Mouse (Mus musculus): Measurements from ENCODE around the gene H2-D1.

The H2-D1 gene

DNA sequence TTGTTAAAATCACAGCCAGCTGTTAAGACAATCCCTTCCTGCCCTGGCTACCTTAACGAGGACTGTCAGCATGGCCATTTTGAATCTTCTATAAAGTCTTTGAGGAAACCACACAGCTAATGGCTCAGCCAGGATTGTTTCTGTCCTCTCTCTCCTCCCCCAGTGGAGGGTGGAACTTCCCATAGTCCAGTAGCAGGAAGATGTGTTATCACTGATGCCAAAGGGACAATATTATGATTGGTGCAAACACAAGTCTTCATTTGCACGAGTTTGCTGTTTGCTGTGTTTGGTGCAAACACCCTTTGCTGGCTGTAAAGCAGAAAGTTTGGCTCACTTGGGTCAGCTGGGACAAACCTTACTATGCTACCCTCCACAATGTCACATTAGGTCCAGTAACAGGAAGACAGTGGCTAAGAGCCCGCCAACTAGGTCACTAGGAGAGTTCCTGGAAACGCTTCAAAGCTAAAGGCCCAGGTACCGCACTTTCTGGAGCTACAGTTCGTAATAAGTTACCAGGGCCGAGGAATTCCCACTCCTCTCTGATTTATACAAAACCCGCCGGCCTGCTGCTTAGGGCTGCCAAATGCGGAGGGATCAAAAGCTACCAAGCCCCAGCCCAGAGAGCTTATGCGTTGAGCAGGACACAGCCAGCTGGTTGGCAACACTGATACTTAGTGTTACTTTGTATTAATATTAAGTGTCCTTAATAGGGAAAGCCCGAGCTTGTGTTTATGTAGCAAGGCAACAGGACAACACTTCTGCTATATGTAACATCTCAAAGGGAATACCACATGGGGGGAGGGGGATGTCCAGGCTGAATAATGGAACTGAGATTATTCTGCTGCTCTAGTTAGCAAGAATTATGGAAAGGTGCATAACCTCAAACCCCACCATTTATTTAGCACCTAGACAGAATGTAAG is 21.9 kb upstream of the H2-D1 start:
- DNase-seq = no peak

DNA sequence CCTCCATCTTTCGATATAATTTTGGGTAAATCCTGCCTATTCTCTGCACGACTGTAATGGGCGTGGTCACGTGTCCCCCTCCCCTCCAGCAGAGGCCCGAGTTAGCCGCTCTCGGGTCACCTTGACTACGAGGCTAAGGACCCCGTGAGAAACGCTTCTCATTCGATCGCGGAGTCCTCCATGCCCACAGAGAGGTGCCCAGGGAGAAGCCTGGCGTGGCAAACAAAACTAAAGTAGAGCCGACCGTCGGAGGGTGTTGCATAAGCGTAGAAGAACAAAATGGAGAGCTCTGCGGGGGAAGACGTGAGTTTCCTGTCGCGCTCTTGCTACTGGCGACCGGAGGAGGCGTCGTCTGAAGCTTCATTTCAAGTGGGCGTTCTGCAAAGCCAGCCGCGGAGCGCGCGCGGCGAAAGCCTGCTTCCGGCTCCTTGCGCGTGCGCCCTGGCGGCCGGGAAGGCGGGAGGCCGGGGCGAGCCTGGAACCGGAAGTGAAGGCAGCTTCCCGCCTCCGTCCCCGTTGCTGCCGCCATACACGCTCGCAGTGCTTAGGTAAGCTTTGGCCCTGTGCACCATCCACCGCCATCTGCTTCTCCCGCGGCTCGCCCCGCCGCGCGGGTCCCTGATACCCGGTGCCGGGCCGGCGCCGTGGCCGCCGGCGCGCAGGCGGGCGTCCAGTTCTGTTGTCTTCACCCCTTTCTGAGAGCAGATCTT is 21.1 kb upstream of the H2-D1 start, which contains the start of gene Ddx39b:
Gene Ddx39b, plus strand, starts transcription at position 442 of the 710 bp plus-strand sequence.
- peak; percentile 90 to 94 for DNase-seq

DNA sequence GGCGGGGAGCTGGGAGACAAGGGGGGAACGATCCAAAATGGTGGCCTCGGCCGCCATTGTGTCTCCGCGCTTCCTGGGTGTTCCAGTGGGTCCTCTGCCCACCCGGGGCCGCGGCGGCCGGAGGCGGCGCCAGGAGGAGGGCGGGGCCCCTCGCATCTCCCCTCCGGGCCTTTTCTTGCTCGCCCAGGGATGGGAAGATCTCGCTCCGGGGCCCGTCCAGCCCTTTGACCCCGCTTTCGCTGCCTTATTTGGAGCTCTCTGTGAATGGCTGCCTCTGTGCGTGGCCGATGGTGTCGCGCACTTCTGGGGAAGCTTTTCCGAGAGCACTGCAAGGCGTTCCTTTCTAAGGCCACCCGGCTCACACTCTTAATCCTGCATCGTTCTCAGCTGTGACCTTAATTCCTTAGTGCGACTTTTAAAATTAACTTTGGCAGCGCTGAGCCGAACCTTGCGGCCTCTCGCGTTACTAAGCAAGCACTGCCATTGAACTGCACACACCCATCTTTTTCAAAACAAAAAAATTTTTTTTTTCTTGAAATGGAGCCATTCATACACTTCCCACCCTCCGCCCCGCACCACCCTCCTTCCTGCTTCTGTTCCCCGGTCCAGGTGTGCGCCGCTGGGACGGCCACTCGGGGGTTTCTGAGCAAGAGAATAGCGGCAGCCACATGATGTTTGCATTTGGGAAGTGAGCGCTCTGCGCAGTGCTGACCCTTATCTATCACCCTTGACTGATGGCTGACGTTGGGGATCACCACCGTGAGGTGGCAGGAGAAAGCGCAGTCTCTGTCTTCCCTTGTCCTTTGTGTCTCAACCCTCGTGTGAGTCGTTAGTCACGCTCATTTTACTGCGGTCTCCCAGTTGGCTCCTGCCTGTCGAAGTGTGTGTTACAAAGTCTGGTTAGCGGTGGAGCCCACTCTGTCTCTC is 20.3 kb upstream of the H2-D1 start:
- peak; percentile 49 to 50 for DNase-seq

DNA sequence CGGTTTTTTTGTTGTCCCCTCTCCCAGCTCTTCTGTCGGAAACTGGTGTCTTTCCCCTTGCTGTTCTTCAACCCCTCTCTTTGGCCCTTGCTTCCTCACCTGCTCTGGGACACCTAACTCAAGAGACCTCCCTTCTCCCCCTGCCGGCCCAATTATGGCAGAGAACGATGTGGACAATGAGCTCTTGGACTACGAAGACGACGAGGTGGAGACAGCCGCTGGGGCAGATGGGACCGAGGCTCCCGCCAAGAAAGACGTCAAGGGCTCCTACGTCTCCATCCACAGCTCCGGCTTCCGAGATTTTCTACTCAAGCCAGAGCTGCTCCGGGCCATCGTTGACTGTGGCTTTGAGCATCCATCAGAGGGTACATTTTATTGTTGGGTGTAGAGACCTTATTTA is 19.4 kb upstream of the H2-D1 start:
- no peak for DNase-seq

DNA sequence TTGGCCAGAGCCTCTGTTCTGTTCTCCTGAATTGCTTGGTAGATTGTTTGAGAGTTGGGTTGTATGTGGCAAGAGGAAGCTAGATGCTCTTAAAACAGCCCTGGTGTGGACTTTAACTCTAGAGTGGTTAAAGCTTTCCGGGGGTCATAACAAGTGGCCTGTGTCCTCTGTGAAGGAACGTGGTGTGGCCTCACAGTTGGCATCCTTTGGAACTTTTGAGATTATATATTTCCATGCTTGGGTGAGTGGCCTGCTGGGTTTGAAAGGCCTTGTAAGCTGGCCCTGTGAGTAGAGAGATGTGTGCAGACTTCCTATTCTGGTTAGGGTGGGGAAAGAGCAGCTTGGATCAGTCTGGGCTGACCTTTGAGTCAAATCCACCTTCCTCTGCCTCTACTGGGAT is 17.5 kb upstream of the H2-D1 start:
- DNase-seq = no peak

DNA sequence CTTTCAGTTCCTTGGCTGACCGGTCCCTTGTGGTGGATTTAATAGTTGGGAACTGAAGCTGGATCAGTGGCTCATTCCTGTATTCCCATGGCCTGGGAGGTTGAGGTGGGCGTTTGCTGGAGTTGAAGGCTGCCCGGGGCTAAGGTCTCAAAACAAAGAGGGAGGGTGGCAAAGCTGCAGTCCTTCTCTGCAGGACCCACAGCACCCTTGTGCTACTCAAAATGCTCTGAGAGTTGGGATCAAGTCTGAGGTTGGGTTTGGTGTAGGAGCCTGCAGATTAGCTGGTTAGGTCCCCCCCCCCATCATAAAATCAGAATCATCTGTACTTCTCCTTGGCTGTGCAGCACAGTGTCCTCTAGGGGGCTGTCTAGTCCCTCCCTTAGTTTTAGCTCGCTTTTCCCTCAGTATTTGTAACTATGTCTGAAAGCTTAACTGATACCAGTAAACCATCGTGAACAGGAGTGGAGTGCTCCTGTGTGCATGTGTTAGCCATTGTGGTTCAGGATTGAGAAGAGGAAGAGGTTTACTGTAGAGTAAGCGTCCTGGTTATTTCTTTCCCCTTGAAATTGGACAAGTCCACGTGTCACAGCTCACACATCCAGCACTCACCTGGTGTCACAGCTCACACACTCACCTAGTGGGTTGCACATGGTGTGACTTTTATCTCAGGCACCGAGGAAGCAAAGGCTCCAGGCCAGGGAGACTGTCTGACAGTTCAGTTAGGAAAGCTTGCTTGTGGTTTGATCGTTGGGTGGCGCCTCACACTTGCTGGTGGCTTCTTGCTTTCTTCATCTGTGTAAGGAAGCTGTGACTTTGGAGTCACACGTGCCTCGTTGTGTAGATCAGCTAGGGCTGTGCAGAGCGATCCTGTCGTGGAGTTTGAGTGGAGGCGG is 16.6 kb upstream of the H2-D1 start:
- no peak for DNase-seq

DNA sequence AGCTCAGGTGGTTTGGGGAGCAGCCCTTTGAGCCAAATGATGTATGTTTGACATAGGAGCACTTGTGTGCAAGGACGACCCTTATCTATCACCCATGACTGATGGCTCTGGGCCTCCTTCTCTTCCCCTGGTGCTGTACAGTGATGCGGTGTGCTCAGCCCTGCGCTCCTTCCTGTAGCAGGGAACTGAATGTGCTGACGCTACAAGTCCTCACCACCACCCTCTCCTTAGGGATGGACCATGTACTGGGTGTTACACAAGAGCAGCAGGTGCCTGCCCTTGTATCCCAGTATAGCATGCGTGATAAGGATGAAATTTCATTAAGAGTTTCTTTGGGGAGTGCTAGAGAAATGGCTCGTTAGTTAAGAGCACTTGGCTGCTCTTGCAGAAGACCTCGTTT is 15.4 kb upstream of the H2-D1 start:
- no peak for DNase-seq

DNA sequence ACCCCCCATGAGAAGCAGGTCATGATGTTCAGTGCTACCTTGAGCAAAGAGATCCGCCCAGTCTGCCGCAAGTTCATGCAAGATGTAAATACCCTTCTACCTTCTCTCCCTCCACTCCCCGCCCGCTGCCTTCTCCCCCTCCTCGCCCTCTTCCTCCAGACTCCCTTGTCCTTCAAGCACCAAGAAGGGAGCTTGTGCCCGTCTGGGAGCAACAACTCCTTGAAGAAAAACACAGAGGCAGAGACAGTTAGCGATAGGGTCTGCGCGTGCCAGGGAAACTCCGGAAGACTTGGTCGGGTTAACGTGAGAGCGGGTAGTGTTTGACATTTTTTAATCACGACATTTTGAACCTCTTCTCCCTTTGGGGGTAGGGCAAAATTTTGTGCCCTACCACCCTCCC is 13.5 kb upstream of the H2-D1 start:
- no peak for DNase-seq

DNA sequence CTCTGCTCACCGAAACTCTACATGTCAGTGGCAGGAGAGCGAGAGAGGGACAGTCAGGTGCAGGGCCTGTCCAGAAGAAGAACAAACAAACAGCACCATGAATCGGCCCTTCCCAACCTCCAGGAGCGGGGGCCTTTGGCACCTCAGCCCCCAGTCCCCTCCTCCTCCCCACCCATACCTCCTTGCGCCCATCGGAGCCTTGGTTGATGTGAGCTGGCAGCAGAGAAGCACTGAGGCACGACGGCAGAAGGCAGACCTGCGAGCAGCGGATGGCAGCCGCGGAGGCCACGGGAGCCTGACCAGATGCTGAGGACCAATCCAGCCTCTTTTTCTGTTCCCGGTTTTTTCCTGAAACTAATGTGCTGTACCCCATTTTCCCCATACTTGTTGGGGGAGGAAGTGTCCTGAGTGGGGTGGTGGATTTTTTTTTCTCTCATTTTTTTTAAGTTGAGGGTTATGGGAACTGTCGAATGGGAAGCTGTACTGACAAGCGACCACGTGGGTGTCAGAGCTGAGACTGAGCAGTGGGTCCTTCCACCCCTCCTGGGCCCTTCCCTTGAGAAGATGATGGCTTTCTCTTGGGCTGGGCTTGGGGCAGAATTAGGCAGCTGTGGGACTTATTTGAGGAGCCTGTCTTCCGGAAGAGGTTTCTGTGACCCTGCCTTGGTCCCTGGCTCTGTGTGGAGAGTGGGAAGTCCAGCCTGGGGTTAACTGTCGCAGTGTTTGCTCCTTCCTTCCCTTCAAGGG is 12.9 kb upstream of the H2-D1 start:
- DNase-seq = no peak

DNA sequence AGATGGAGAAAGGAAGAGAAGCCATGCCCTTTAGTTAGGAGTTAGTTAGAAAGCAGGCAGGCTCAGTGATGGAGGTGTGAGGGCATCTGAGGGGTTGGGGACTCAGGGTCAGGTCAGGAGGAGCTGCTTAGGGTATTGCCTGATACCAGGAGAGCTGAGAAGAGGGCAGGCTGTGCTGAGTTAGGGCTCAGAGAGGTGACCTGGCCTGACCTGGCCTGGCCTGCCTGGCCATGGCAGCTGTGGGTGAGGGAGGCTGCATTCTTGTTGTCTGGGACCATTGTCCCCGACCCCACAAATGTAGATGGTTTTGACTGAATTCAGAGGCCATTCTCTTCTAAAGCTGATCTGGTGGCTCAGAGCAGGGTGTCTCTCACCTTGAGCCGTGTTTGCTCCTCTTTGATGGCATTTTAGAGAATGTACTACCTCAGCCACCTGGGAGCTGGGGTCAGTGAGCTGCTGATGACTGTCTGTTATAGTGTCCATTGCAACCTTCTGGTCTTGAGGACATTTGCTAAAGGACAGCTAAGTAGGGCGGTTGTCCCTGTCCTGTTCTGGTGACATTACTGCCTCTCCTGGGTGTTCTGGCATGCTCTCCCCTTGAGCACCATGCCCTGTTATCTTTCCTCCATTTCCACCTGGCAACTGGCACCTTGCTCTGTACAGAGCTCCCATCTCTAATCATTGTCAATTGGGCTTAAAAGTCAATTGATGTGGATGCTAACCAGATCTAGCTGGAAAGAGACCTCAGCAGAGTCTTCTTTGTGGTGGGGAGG is 12.0 kb upstream of the H2-D1 start:
- no peak for DNase-seq

DNA sequence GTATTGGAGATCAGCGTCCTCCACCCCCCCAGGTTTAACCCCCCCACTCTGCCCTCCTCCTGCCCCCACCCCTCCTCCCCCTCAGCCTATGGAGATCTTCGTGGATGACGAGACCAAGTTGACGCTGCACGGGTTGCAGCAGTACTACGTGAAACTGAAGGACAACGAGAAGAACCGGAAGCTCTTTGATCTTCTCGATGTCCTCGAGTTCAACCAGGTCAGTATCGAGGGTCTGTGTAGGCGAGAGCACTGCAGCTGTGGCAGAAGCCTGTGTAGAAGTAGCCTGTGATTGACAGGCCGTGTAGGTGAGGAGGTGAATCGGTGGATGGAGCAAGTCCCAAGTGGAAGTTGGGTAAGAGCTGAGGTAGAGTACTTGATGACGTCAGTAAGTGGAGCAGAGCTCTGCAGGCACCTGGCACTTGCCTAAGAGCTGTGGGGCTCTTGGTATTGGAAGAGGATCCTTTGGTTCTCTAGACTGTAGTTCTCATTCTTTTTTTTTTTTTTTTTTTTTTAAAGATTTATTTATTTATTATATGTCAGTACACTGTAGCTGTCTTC is 11.3 kb upstream of the H2-D1 start:
- DNase-seq = no peak

DNA sequence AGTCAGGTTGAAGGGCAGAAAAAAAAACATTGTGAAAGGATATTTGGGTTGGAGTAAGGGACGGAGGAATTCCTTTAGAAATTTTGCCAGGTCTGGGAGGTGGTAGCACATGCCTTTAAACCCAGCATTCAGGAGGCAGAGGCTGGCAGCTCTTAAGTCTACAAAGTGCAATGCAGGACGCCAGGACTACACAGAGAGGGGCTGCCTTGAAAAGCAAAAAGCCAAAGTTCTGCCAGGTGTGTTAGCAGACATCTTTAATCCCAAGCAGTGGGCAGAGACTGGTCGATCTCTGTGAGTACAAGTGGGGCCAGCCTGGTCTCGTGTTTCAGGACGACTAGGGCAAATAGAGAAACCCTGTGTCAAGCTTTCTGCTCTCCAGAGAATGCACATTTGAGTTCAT is 10.5 kb upstream of the H2-D1 start:
- DNase-seq = no peak

DNA sequence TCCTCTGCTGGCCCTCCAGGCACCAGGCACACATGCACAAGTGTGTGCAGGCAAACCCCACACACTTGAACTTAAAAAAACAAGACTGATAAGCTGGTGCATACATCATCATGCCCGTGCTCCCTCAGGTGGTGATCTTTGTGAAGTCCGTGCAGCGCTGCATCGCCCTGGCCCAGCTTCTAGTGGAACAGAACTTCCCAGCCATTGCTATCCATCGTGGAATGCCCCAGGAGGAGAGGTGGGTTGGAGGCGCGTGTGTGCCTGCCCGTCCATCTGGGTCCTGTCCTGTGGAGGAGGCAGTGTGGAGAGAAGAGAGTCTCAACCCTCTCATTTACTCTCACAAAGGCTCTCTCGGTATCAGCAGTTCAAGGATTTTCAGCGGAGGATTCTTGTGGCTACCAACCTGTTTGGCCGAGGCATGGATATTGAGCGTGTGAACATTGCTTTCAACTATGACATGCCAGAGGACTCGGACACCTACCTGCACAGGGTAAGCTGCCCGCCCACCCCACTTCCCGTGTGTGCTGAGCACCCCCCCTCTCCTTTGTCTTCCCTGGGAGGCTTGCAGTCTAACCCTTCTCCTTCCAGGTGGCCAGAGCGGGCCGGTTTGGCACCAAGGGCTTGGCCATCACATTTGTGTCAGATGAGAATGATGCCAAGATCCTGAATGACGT is 9.8 kb upstream of the H2-D1 start:
- DNase-seq = no peak

DNA sequence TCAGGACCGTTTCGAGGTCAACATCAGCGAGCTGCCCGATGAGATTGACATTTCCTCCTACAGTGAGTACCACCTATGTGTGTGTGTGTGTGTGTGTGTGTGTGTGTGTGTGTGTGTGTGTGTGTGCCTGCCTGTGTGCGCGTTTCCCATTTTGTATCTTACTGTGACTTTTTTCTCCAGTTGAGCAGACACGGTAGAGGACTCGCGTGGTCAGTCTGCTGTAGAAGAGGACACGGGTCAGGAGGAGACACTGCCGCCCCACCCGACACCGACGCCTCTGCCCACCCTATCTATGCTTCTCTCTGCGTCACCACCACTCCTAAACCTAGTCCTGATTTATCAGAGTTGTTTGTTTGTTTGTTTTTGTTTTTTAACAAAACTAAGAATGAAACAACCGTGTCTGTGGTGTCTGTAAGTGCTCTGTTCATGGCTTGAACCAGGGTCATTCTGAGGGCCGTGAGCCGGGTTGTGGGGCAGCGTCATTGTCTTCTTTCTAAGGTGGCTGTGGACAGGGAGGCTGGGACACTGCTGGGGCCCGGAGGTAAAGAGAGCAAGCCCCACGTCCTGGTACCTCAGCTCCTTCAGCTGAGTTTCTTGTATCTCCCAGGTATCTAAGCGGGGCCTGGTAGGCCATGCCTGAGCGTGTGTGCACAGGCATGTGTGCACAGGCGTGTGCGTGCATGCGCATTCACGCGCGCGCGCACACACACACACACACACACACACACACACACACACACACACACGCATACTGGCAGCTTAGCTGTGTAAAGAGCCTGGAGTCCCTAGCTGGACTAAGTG is 9.0 kb upstream of the H2-D1 start:
- no peak for DNase-seq

DNA sequence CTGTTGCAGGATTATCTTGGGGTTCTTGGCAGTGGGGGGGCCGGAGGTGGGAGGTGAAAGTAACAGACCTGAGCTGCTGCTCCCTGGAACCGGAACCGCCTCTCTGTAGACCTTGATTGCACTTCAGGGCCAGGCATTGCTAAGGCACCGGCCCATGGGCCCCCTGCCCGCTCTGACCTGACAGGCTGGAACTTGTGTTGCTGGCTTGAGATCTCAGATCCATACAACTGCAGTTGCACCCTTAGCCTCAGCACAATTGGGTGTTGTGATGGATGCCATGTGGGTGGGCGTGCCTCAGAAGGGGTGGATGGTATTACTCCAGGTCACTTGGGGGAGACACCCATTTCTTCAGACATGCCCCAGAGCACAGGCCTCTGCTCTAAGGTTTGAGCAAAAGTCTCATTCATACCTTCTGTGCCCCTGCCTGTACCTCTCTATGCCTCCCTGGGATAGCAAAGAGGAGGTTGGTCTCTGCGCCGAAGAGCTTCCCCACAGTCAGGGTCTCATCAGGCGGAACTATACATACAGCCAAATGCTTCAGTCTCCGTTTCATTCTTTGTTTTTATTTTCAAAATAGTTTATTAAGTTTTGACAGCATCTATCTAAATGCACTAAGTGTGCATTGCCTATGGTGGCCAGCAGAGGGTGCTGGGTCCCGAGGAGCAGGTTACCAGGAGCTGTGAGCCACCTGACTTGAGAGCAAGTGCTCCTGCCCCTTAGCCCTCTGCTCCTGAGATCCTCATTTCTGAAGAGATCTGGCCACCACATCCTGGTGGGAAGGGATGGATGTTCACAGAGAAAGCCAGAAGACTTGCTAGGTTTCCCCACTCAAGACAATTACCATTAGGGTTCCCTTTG is 8.1 kb upstream of the H2-D1 start:
- peak; percentile 59 to 79 for DNase-seq

DNA sequence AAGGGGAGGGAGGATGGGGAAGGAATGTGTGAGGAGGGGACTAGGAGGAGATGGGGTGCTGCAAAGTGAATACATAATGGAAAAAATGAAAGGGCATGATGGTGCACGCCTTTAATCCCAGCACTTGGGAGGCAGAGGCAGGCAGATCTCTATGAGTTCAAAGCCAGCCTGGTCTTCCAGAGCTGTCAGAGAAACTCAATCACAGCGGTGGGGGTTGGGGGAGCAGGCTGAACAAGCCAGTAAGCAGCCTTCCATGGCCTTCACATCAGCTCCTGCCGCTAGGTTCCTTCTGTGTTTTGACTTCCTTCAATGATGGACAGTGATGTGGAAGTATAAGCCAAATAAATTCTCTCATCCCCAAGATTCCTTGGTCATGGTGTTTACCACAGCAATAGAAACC is 7.2 kb upstream of the H2-D1 start:
- DNase-seq = no peak

DNA sequence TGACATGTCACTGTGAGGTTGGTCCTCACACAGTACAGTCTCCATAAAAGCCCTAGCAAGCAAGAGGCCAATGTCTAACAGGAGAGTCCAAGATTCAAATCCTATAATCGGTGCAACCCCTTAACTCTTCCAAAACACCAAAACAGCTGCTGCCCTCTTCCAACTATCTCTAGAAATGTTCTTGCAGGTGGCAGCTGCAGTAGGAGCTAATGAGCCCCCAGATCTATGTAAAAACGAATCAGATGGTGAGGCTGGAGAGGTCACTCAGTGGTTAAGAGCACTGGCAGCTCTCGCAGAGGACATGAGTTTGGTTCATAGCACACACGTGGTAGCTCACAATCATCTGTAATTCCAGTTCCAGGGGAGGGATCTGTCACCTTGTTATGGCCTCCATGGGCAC is 6.8 kb upstream of the H2-D1 start:
- no peak for DNase-seq

DNA sequence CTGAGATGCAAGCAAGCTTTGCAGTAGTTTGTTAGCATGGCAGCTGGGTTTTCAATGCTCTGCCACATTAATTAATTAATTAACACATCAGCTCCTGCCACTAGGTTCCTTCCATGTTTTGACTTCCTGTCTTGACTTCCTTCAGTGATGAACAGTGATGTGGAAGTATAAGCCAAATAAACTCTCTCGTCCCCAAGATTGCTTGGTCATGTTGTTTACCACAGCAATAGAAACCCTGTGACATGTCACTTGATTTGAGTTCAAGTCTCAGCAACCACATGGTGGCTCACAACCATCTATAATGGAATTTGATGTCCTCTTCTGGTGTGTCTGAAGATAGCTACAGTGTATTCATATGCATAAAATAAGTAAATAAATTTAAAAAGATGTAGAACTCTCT is 5.2 kb upstream of the H2-D1 start:
- no peak for DNase-seq

Data from spleen, adult 18-20 months (tissue).